Mouse (Mus musculus) stomach, embryonic 16.5 days (tissue): ENCODE results near the gene Srgap3. TPM values are rescaled to one million over a fixed set of nuclear protein-coding genes. Genes with fewer than 3 reads are reported as not detected.

Experiments used
- ATAC-seq: fragments of 200-750 bp; cut with Nextera tagmentation; 2 replicates; pipeline ENCODE4 v1.8.0; 2017; ENCODE audit warnings: moderate number of reproducible peaks, moderate TSS enrichment; ENCODE audit not compliant: insufficient read depth, low FRiP score
- H3K27ac ChIP-seq: fragments of 300-500 bp; sonication (generic); 2 replicates; pipeline ENCODE4 v1.5.1; 2014; ENCODE audit warnings: low read length
- H3K27me3 ChIP-seq: fragments of 300-500 bp; sonication (generic); 2 replicates; pipeline ENCODE4 v1.6.1; 2014; ENCODE audit warnings: low read length, control low read depth, mixed read lengths; ENCODE audit not compliant: control insufficient read depth, insufficient read depth
- H3K36me3 ChIP-seq: fragments of 300-500 bp; sonication (generic); 2 replicates; pipeline ENCODE4 v1.6.1; 2014; ENCODE audit warnings: low read length; ENCODE audit not compliant: control insufficient read depth, insufficient read depth
- H3K4me1 ChIP-seq: fragments of 300-500 bp; sonication (generic); 2 replicates; pipeline ENCODE4 v1.6.1; 2014; ENCODE audit warnings: low read length, control low read depth, mixed read lengths; ENCODE audit not compliant: control insufficient read depth, insufficient read depth
- H3K4me2 ChIP-seq: fragments of 300-500 bp; sonication (generic); 2 replicates; pipeline ENCODE4 v1.6.1; 2014; ENCODE audit warnings: low read depth, low read length, mixed read lengths
- H3K4me3 ChIP-seq: fragments of 300-500 bp; sonication (generic); replicated peaks from 2 replicates; pipeline ENCODE4 v1.5.1; 2014; ENCODE audit warnings: mild to moderate bottlenecking, low read length
- H3K9ac ChIP-seq: fragments of 300-500 bp; sonication (generic); 2 replicates; pipeline ENCODE4 v1.6.1; 2014; ENCODE audit warnings: low read length
- H3K9me3 ChIP-seq: fragments of 300-500 bp; sonication (generic); replicated peaks from 2 replicates; pipeline ENCODE4 v1.6.1; 2016; ENCODE audit warnings: low read length, control low read depth; ENCODE audit not compliant: control insufficient read depth
- WGBS: fragments of 180-500 bp; shearing (Covaris S2); extraction: QIAGEN DNeasy Blood & Tissue Kit; methylation state at CpG from one replicate; pipeline ENCODE4 v1.1.7; 2014; 5-methylcytosine and 5-hydroxymethylcytosine counted together
- polyA plus RNA-seq: library from polyadenylated mRNA; unstranded; fragments of >200 nt; fragmentation: Nextera tagmentation; extraction: Ambion mirVana; gene quantifications from 2 replicates; pipeline ENCODE4 v1.2.1, GENCODE M21; 2015

The Srgap3 gene
- polyA plus RNA-seq, 1 experiment from 2014 or later = 6.9 TPM

- H3K27ac ChIP-seq = no peak overlapping the region
- no peaks in the 10 kb centered on the region for H3K27me3 ChIP-seq
- H3K4me2 ChIP-seq = no peak overlapping the region
- H3K36me3 ChIP-seq = no peaks in the 10 kb centered on the region
- H3K9me3 ChIP-seq = no peaks in the 10 kb centered on the region
- H3K4me3 ChIP-seq = no peak overlapping the region
- ATAC-seq = no peak
- peaks cover 4% of the 10 kb centered on the region; the same call in 1 of the 2 replicates for H3K4me1 ChIP-seq
- no peak overlapping the region for H3K9ac ChIP-seq
- 77% methylated on average over 9 of the region's 9 CpGs for WGBS
These were observed 138.3 kb downstream of the Srgap3 start for GRCm38 (mm10) chr6:112808738-112809137.

- Histone ChIP-seq H3K27me3 (no peaks in the 10 kb centered on the region), H3K9me3 (no peaks in the 10 kb centered on the region), H3K36me3 (no peaks in the 10 kb centered on the region), H3K4me3 (no peak overlapping the region), H3K9ac (no peak overlapping the region), H3K4me1 (no peaks in the 10 kb centered on the region), H3K27ac (no peak overlapping the region), H3K4me2 (no peak overlapping the region)
- WGBS = 80% methylated on average over 3 of the region's 3 CpGs
- no peak for ATAC-seq
These were observed 145.1 kb downstream of the Srgap3 start for GRCm38 (mm10) chr6:112801917-112802316.

GRCm38 (mm10) chr6:112798378-112798777, 148.7 kb downstream of the Srgap3 start:
- no peaks in the 10 kb centered on the region for H3K4me1 ChIP-seq
- H3K36me3 ChIP-seq = no peaks in the 10 kb centered on the region
- H3K27me3 ChIP-seq = no peaks in the 10 kb centered on the region
- 79% methylated on average over 5 of the region's 5 CpGs for WGBS
- no peak overlapping the region for H3K9ac ChIP-seq
- no peaks in the 10 kb centered on the region for H3K9me3 ChIP-seq
- no peak overlapping the region for H3K4me2 ChIP-seq
- ATAC-seq = no peak
- no peak overlapping the region for H3K27ac ChIP-seq
- H3K4me3 ChIP-seq = no peak overlapping the region

GRCm38 (mm10) chr6:112796607-112797006, 150.5 kb downstream of the Srgap3 start:
- no peak overlapping the region for H3K27ac ChIP-seq
- H3K4me1 ChIP-seq = no peaks in the 10 kb centered on the region
- H3K4me2 ChIP-seq = no peak overlapping the region
- ATAC-seq = no peak
- no peaks in the 10 kb centered on the region for H3K9me3 ChIP-seq
- no peak overlapping the region for H3K4me3 ChIP-seq
- no peaks in the 10 kb centered on the region for H3K27me3 ChIP-seq
- H3K36me3 ChIP-seq = no peaks in the 10 kb centered on the region
- no peak overlapping the region for H3K9ac ChIP-seq
- 75% methylated on average over 2 of the region's 2 CpGs for WGBS

- ATAC-seq = no peak
- 96% methylated on average over 5 of the region's 5 CpGs for WGBS
- H3K9me3 ChIP-seq = no peaks in the 10 kb centered on the region
- H3K4me3 ChIP-seq = no peak overlapping the region
- no peak overlapping the region for H3K9ac ChIP-seq
- H3K36me3 ChIP-seq = no peaks in the 10 kb centered on the region
- H3K4me1 ChIP-seq = no peaks in the 10 kb centered on the region
- no peak overlapping the region for H3K27ac ChIP-seq
- H3K4me2 ChIP-seq = no peak overlapping the region
- H3K27me3 ChIP-seq = no peaks in the 10 kb centered on the region
These were observed 153.2 kb downstream of the Srgap3 start for GRCm38 (mm10) chr6:112793887-112794286.

GRCm38 (mm10) chr6:112789901-112790300, 157.2 kb downstream of the Srgap3 start:
- H3K9ac ChIP-seq = no peak overlapping the region

GRCm38 (mm10) chr6:112788617-112789016, 158.4 kb downstream of the Srgap3 start:
- Histone ChIP-seq H3K27ac (no peak overlapping the region), H3K27me3 (no peaks in the 10 kb centered on the region), H3K4me3 (no peak overlapping the region), H3K36me3 (no peaks in the 10 kb centered on the region), H3K4me1 (no peaks in the 10 kb centered on the region), H3K9ac (no peak overlapping the region), H3K4me2 (no peak overlapping the region), H3K9me3 (no peaks in the 10 kb centered on the region)
- no peak for ATAC-seq
- 31% methylated on average over 10 of the region's 10 CpGs for WGBS

More at GRCm38 (mm10) chr6:112789901-112790300, 157.2 kb downstream of the Srgap3 start:
- 67% methylated on average over 6 of the region's 6 CpGs for WGBS
- no peaks in the 10 kb centered on the region for H3K4me1 ChIP-seq
- no peaks in the 10 kb centered on the region for H3K9me3 ChIP-seq
- no peak overlapping the region for H3K4me2 ChIP-seq
- H3K36me3 ChIP-seq = no peaks in the 10 kb centered on the region
- no peaks in the 10 kb centered on the region for H3K27me3 ChIP-seq
- no peak for ATAC-seq
- H3K27ac ChIP-seq = no peak overlapping the region
- H3K4me3 ChIP-seq = no peak overlapping the region

- H3K27ac ChIP-seq = no peak overlapping the region
- H3K4me2 ChIP-seq = no peak overlapping the region
- H3K36me3 ChIP-seq = no peaks in the 10 kb centered on the region
- no peaks in the 10 kb centered on the region for H3K27me3 ChIP-seq
- H3K4me3 ChIP-seq = no peak overlapping the region
- 81% methylated on average over 1 of the region's 1 CpGs for WGBS
- no peaks in the 10 kb centered on the region for H3K4me1 ChIP-seq
- ATAC-seq = no peak
- H3K9me3 ChIP-seq = no peaks in the 10 kb centered on the region
- H3K9ac ChIP-seq = no peak overlapping the region
These were observed 158.9 kb downstream of the Srgap3 start for GRCm38 (mm10) chr6:112788174-112788573.

- 78% methylated on average over 10 of the region's 10 CpGs for WGBS
- no peaks in the 10 kb centered on the region for H3K27me3 ChIP-seq
- H3K27ac ChIP-seq = no peak overlapping the region
- H3K4me1 ChIP-seq = no peaks in the 10 kb centered on the region
- no peaks in the 10 kb centered on the region for H3K9me3 ChIP-seq
- no peak overlapping the region for H3K4me2 ChIP-seq
- H3K4me3 ChIP-seq = no peak overlapping the region
- H3K9ac ChIP-seq = no peak overlapping the region
- no peaks in the 10 kb centered on the region for H3K36me3 ChIP-seq
- no peak for ATAC-seq
These were observed 165.5 kb downstream of the Srgap3 start for GRCm38 (mm10) chr6:112781409-112782093.
